Mouse (Mus musculus): Measurements from ENCODE around the gene Fblim1. TPM values are rescaled to one million over a fixed set of nuclear protein-coding genes. Genes with fewer than 3 reads are reported as not detected.

Gene Fblim1
- polyA plus RNA-seq, 1 experiment from 2014 or later = 34.2 TPM

DNA sequence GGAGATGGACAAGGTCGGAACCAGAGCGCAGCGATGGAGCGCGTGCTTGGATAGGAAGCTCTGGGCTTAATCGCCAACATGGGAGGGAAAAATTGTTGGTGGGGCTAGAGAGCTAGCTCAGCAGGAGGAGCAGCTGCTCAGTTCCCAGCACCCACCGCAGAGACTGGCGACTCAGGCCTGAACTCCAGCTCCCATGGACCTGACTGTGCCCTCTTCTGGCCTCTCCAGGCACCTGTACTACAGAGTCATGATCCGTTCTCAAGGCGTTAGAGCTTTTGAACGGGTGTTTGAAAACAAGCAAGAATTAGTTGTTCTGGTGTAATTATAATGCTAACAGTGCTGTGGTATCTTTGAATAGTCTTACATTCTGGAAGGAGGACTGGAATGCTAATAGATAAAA is 77.0 kb downstream of the Fblim1 start:
- ATAC-seq (ENCODE audit: low FRiP score, low TSS enrichment) (no peak), DNase-seq (no peak)
- no peak overlapping the region for H3K27ac ChIP-seq (replicated peaks; ENCODE audit: low read depth, low read length)
- no peak overlapping the region for H3K4me3 ChIP-seq (replicated peaks; ENCODE audit: low read depth, low read length)
- H3K4me2 ChIP-seq (ENCODE audit: low read length) = no peak overlapping the region
- no peaks in the 10 kb centered on the region; the same call in 1 of the 2 replicates for H3K36me3 ChIP-seq (ENCODE audit: control insufficient read depth, insufficient read depth, low read length)
- peaks cover 9% of the 10 kb centered on the region for H3K4me1 ChIP-seq (ENCODE audit: control insufficient read depth, insufficient read depth, low read length)
- 90% methylated on average over 11 of the region's 11 CpGs for WGBS
- H3K9me3 ChIP-seq (ENCODE audit: control insufficient read depth, low read length) = no peaks in the 10 kb centered on the region
- H3K9ac ChIP-seq (replicated peaks; ENCODE audit: low read length) = no peak overlapping the region
- H3K27me3 ChIP-seq (ENCODE audit: control insufficient read depth, insufficient read depth, low read length) = no peaks in the 10 kb centered on the region

DNA sequence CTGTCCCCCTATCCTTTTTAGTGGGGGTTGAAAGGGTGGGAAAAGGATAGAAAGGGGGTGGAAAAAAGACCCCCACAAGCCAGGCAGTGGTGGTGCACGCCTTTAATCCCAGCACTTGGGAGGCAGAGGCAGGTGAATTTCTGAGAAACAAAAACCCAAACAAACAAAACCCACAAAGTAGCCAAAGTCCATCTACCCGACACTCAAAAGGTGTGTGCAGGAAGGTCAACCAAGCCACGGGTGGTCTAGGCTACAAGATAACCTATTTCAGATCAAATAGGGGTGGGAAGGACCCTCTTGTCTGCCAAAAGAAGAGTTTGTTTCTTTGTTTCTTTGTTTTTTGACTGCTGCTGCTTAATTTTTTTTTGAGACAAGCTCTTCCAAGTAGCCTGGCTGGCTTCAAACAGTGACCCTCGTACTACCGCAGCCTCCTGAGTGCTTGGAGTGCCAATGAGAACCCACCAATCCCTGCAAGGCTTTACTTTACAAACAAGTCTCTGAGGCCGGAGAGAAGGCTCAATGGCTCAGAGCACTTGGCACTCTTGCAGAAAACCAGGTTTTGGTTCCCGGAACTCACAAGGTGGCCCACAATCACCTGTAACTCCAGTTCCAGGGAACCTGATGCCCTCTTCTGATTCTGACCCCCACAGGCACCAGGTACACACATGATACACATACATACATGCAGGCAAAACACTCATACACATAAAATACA is 78.8 kb downstream of the Fblim1 start:
- Histone ChIP-seq H3K9me3 (ENCODE audit: control insufficient read depth, low read length) (no peaks in the 10 kb centered on the region), H3K4me3 (replicated peaks; ENCODE audit: low read depth, low read length) (no peak overlapping the region), H3K36me3 (ENCODE audit: control insufficient read depth, insufficient read depth, low read length) (peaks cover 2% of the 10 kb centered on the region), H3K9ac (replicated peaks; ENCODE audit: low read length) (no peak overlapping the region), H3K4me2 (ENCODE audit: low read length) (no peak overlapping the region), H3K27ac (replicated peaks; ENCODE audit: low read depth, low read length) (no peak overlapping the region), H3K27me3 (ENCODE audit: control insufficient read depth, insufficient read depth, low read length) (no peaks in the 10 kb centered on the region), H3K4me1 (ENCODE audit: control insufficient read depth, insufficient read depth, low read length) (no peaks in the 10 kb centered on the region)
- no peak for ATAC-seq (ENCODE audit: low FRiP score, low TSS enrichment)
- DNase-seq = no peak
- WGBS = 82% methylated on average over 7 of the region's 7 CpGs

Other genes starting within 250 kb of the Fblim1 start
- gene Fam131c, start 237.9 kb downstream of the Fblim1 start, polyA plus RNA-seq (2014; fragmentation: Nextera tagmentation; extraction: Ambion mirVana) = 26.7 and 37.2 TPM in 2 replicates
- gene Clcnka, start 207.4 kb downstream of the Fblim1 start, polyA plus RNA-seq (2014; fragmentation: Nextera tagmentation; extraction: Ambion mirVana) = 0.11 TPM in 1 of 2 replicates, not detected in the other
- not detected in 2 replicates for gene Clcnkb, start 190.1 kb downstream of the Fblim1 start, polyA plus RNA-seq (2014; fragmentation: Nextera tagmentation; extraction: Ambion mirVana)
- not detected in 2 replicates for gene Hspb7, start 185.3 kb downstream of the Fblim1 start, polyA plus RNA-seq (2014; fragmentation: Nextera tagmentation; extraction: Ambion mirVana)
- gene Srarp, start 170.0 kb downstream of the Fblim1 start, polyA plus RNA-seq (2014; fragmentation: Nextera tagmentation; extraction: Ambion mirVana) = 0.24 and 0.74 TPM in 2 replicates
- gene Zbtb17, start 161.4 kb downstream of the Fblim1 start, polyA plus RNA-seq (2014; fragmentation: Nextera tagmentation; extraction: Ambion mirVana) = 42.0 and 49.2 TPM in 2 replicates
- gene Spen, start 67.5 kb downstream of the Fblim1 start, polyA plus RNA-seq (2014; fragmentation: Nextera tagmentation; extraction: Ambion mirVana) = 17.3 and 23.9 TPM in 2 replicates
- gene Tmem82, start 12.5 kb upstream of the Fblim1 start, polyA plus RNA-seq (2014; fragmentation: Nextera tagmentation; extraction: Ambion mirVana) = 0.08 and 0.16 TPM in 2 replicates
- 0.11 TPM in 1 of 2 replicates, not detected in the other for gene Slc25a34, start 17.7 kb upstream of the Fblim1 start, polyA plus RNA-seq (2014; fragmentation: Nextera tagmentation; extraction: Ambion mirVana)
- gene Plekhm2, start 58.8 kb upstream of the Fblim1 start, polyA plus RNA-seq (2014; fragmentation: Nextera tagmentation; extraction: Ambion mirVana) = 5.1 and 8.4 TPM in 2 replicates
- gene Rsc1a1, start 79.5 kb upstream of the Fblim1 start, polyA plus RNA-seq (2014; fragmentation: Nextera tagmentation; extraction: Ambion mirVana) = not detected in 2 replicates
- gene Ddi2, start 117.3 kb upstream of the Fblim1 start, polyA plus RNA-seq (2014; fragmentation: Nextera tagmentation; extraction: Ambion mirVana) = 9.6 and 12.9 TPM in 2 replicates
- gene Agmat, start 140.6 kb upstream of the Fblim1 start, polyA plus RNA-seq (2014; fragmentation: Nextera tagmentation; extraction: Ambion mirVana) = not detected in 2 replicates
- 6.0 and 6.7 TPM in 2 replicates for gene Dnajc16, start 184.8 kb upstream of the Fblim1 start, polyA plus RNA-seq (2014; fragmentation: Nextera tagmentation; extraction: Ambion mirVana)
- gene Casp9, start 187.5 kb upstream of the Fblim1 start, polyA plus RNA-seq (2014; fragmentation: Nextera tagmentation; extraction: Ambion mirVana) = 18.4 and 18.5 TPM in 2 replicates
- gene Cela2a, start 220.1 kb upstream of the Fblim1 start, polyA plus RNA-seq (2014; fragmentation: Nextera tagmentation; extraction: Ambion mirVana) = not detected in 2 replicates
- not detected in 2 replicates for gene Ctrc, start 240.3 kb upstream of the Fblim1 start, polyA plus RNA-seq (2014; fragmentation: Nextera tagmentation; extraction: Ambion mirVana)